Mouse (Mus musculus) liver, embryonic 14.5 days (tissue): ENCODE measurements around the gene Fosl1.

Experiments
- CTCF ChIP-seq: IDR thresholded peaks from 2 replicates; pipeline ENCODE4 v1.5.1; 2016; ENCODE audit warnings: antibody characterized with exemption, low read depth, control low read depth
- EP300 ChIP-seq: IDR thresholded peaks from 2 replicates; pipeline ENCODE4 v1.6.1; 2016; ENCODE audit warnings: antibody characterized with exemption, low read depth

DNA sequence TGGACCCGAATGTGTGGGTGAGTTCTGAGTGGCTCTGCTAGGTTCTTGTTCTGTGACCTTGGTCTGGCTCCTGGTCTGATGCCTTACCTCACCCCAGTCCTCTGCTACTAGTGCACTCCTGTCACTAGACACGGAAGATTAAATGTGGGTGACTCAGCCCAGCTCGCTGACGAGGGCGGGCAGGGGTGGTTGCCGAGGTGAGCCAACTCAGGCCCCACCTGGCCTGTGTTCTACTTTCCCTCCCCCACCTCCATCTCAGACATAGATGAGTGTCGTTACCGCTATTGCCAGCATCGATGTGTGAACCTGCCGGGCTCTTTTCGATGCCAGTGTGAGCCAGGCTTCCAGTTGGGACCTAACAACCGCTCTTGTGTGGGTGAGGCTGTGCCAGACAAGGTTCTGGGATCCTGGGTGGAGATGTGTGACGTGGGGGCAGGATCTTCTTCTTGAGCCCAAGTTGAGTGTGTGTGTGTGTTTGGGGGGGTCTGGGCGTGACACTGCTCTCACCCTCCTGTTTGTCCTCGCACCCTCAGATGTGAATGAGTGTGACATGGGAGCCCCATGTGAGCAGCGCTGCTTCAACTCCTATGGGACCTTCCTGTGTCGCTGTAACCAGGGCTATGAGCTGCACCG is 30.4 kb downstream of the Fosl1 start:
- TF ChIP-seq CTCF (no peak), EP300 (no peak)
